Mouse (Mus musculus) neural tube, embryonic 14.5 days (tissue): Measurements from ENCODE around the gene Dusp1. TPM values are rescaled to one million over a fixed set of nuclear protein-coding genes. Genes with fewer than 3 reads are reported as not detected.
A peak's percentile ranks its signal among the peaks of the same experiment; 100 is the strongest.

Experiments
- ATAC-seq: fragments of 200-750 bp; cut with Nextera tagmentation; 2 replicates; pipeline ENCODE4 v1.8.0; 2017; ENCODE audit warnings: low read depth, mild to moderate bottlenecking, moderate TSS enrichment, moderate library complexity
- H3K27ac ChIP-seq: fragments of 300-500 bp; sonication (generic); 2 replicates; pipeline ENCODE4 v1.5.1; 2014; ENCODE audit warnings: low read depth, mild to moderate bottlenecking, control low read depth, low read length, moderate library complexity, mixed read lengths
- H3K27me3 ChIP-seq: fragments of 300-500 bp; sonication (generic); 2 replicates; pipeline ENCODE4 v1.6.1; 2014; ENCODE audit warnings: low read length; ENCODE audit not compliant: control insufficient read depth, insufficient read depth
- H3K36me3 ChIP-seq: fragments of 300-500 bp; sonication (generic); 2 replicates; pipeline ENCODE4 v1.6.1; 2014; ENCODE audit warnings: low read length, mixed read lengths; ENCODE audit not compliant: control insufficient read depth, insufficient read depth
- H3K4me1 ChIP-seq: fragments of 300-500 bp; sonication (generic); 2 replicates; pipeline ENCODE4 v1.6.1; 2014; ENCODE audit warnings: low read length; ENCODE audit not compliant: control insufficient read depth, insufficient read depth
- H3K4me2 ChIP-seq: fragments of 300-500 bp; sonication (generic); 2 replicates; pipeline ENCODE4 v1.6.1; 2014; ENCODE audit warnings: mild to moderate bottlenecking, low read depth, low read length, control low read depth
- H3K4me3 ChIP-seq: fragments of 300-500 bp; sonication (generic); 2 replicates; pipeline ENCODE4 v1.5.1; 2014; ENCODE audit warnings: low read depth, low read length, control low read depth, mixed read lengths
- H3K9ac ChIP-seq: fragments of 300-500 bp; sonication (generic); replicated peaks from 2 replicates; pipeline ENCODE4 v1.6.1; 2014; ENCODE audit warnings: low read depth, mild to moderate bottlenecking, control low read depth, low read length, mixed read lengths
- H3K9me3 ChIP-seq: fragments of 300-500 bp; sonication (generic); 2 replicates; pipeline ENCODE4 v1.6.1; 2016; ENCODE audit warnings: low read length; ENCODE audit not compliant: control insufficient read depth
- WGBS: fragments of 180-500 bp; shearing (Covaris S2); extraction: QIAGEN DNeasy Blood & Tissue Kit; methylation state at CpG from one replicate; pipeline ENCODE4 v1.1.7; 2014; 5-methylcytosine and 5-hydroxymethylcytosine counted together
- polyA plus RNA-seq: library from polyadenylated mRNA; unstranded; fragments of >200 nt; fragmentation: Nextera tagmentation; extraction: Ambion mirVana; gene quantifications from 2 replicates; pipeline ENCODE4 v1.2.1, GENCODE M21; 2014

Gene Dusp1
- polyA plus RNA-seq, 1 experiment from 2014 or later: 27.2 TPM

DNA sequence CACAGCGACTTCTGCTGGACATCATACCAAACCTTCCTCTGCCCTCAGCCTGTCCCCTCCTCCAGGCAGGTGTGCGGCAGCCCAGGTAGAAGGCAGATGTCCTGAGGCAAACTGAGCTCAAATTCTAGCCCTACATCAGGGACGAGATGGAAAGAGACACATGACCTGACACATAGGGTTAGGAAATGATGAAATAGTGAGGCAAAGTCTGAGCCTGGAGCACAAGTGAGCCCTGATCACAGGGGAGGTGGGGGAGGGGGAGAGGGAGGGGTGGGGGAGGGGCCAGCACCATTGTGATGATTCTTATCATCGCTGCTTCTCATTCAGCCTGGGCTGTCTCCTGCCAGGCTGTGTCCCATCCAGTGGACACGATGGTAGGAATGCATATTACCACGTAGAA, 40.0 kb upstream of the Dusp1 start:
- Histone ChIP-seq H3K27me3 (no peaks in the 10 kb centered on the region), H3K9ac (no peak overlapping the region), H3K27ac (peak overlapping the region; percentile 67), H3K4me1 (peaks cover 21% of the 10 kb centered on the region), H3K9me3 (no peaks in the 10 kb centered on the region), H3K4me2 (no peak overlapping the region), H3K4me3 (no peak overlapping the region), H3K36me3 (no peaks in the 10 kb centered on the region)
- no peak for ATAC-seq
- 51% methylated on average over 6 of the region's 6 CpGs for WGBS

DNA sequence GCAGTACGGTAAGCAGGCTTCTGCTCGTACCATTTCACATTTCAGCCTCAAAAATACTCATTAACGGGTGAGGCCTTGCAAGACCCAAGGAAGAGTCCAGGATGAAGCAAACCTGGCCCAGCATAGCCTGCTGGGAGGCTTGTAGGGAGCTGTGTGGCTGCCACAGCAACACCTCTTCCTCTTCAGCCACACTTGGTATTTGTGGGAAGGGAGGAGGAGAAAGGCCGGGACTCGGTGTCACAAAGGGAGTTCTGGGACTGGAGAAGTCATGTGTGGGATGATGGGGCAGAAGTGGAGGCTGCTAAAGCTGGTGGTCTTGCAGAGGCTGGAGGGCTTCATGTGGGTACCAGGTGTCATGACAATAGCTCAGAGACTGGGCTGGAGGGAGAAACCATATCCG, 39.6 kb upstream of the Dusp1 start:
- H3K4me1 ChIP-seq: peaks cover 24% of the 10 kb centered on the region
- H3K27ac ChIP-seq: no peak overlapping the region
- no peak overlapping the region for H3K4me3 ChIP-seq
- H3K9me3 ChIP-seq: no peaks in the 10 kb centered on the region
- H3K36me3 ChIP-seq: no peaks in the 10 kb centered on the region
- ATAC-seq: no peak
- 0 out of 2 replicates have a peak overlapping the region, but pooled peaks have one; percentile 6 for H3K4me2 ChIP-seq
- no peak overlapping the region for H3K9ac ChIP-seq
- 64% methylated on average over 6 of the region's 6 CpGs for WGBS
- H3K27me3 ChIP-seq: no peaks in the 10 kb centered on the region

DNA sequence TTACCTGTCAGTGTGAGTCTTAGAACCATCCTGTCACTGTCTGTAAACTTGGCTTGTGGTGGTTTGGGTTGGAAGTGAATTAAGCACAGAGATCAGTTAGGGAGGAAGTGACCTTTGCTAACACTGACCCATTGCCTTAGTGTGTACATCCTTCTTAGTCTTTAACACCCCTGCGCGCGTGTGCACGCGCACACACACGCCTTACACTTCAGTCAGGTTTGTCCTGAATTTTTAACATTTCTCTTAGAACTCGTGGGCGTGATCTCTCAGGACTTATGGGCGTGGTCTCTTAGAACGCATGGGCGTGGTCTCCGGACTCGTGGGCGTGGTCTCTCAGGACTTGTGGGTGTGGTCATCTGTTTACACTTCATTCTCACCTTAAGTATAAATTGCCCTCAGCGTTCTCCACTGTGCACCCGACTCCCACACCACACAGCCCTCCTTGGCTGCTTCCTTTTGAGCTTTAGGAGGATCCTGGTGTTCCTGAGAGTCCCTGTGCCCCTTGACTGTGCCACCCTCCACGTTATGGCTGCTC, 39.1 kb upstream of the Dusp1 start:
- Histone ChIP-seq H3K4me3 (no peak overlapping the region), H3K9me3 (no peaks in the 10 kb centered on the region), H3K27me3 (no peaks in the 10 kb centered on the region), H3K4me1 (peaks cover 29% of the 10 kb centered on the region), H3K4me2 (no peak overlapping the region), H3K9ac (no peak overlapping the region), H3K36me3 (no peaks in the 10 kb centered on the region), H3K27ac (no peak overlapping the region)
- ATAC-seq: no peak
- WGBS: 70% methylated on average over 17 of the region's 17 CpGs

DNA sequence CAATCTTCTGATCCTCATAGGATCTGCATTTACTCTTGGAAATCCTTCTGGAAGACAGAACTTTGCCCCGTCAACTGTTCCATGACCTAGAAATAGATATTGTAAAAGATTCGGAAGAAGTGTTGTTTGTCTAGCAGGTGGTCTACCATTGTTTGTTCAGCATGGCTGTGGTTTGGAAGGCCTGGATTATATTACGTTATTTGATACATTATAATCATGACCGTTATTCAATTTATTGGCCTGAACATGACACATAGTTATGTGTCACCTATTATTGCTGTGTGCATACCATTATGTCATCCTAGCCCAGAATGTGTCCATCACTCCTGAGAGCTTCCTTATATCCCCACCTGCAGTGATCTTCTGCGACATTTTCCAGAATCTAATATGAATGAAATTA, 36.9 kb upstream of the Dusp1 start:
- Histone ChIP-seq H3K4me1 (peaks cover 32% of the 10 kb centered on the region), H3K36me3 (no peaks in the 10 kb centered on the region), H3K27me3 (no peaks in the 10 kb centered on the region), H3K27ac (no peak overlapping the region), H3K9ac (no peak overlapping the region), H3K4me3 (no peak overlapping the region), H3K9me3 (no peaks in the 10 kb centered on the region), H3K4me2 (no peak overlapping the region)
- ATAC-seq: no peak
- 90% methylated on average over 5 of the region's 5 CpGs for WGBS

DNA sequence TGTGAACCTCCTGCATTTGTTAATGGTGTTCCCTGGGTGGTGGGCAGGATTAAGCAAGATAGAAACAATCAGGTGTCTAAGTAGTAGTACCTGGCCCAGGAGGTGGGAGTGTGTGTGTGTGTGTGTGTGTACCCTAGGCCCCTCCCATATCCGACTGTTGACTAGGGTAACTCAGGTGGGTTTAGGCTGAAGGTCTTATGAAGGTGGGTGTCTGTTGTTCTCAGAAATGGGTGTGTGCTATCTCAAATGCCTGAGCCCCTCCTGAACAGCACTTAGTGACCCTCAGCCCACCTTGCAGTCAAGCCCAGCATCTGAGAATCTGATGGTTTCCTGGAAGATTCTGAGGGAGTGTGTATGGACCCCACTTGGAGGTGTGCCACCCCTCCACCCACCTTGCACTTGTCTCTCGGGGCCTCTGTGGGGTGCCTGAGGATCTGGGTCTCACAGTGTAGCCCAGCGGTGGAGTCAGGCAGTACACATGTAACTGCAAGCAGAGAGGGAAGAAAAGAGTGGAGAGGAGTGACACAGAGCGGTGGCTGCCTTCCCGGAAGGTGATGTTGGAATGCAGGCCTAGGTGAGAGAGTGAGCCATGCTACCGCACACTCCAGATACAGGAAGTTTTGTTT, 35.0 kb upstream of the Dusp1 start:
- no peak for ATAC-seq
- Histone ChIP-seq H3K9ac (no peak overlapping the region), H3K9me3 (no peaks in the 10 kb centered on the region), H3K4me3 (no peak overlapping the region), H3K27me3 (no peaks in the 10 kb centered on the region), H3K4me1 (peaks cover 18% of the 10 kb centered on the region), H3K4me2 (no peak overlapping the region), H3K36me3 (no peaks in the 10 kb centered on the region), H3K27ac (peak overlapping the region; percentile 48; the same call in 1 of the 2 replicates)
- WGBS: 88% methylated on average over 6 of the region's 6 CpGs

DNA sequence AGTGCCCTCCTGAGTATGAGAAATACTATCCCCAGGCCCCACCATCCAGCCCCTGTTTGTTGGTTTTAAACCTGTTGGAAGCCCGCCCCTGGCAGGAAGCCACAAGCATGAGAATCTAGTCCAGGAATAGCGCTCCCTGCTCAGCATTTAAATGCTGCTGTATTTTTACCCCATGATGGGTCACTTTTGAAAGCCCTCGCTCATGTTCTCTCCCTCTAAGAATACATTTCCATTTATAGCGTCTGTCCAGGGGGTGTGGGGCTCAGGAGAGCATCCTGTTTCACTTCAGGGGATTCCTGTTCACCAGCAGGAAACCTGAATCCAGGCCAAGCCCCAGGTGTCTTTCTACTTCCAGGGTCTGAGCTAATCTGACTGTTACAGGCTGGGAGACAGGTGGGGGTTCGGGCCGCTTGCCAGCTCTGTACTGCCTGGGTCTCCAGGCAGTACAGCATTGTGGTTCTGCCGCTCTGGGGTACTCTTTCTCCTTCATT, 34.3 kb upstream of the Dusp1 start:
- H3K27me3 ChIP-seq: no peaks in the 10 kb centered on the region
- no peak overlapping the region for H3K9ac ChIP-seq
- 54% methylated on average over 7 of the region's 7 CpGs for WGBS
- H3K4me3 ChIP-seq: no peak overlapping the region
- no peak; the same call in 1 of the 2 replicates for ATAC-seq
- no peaks in the 10 kb centered on the region for H3K9me3 ChIP-seq
- no peaks in the 10 kb centered on the region for H3K36me3 ChIP-seq
- no peak overlapping the region for H3K4me2 ChIP-seq
- peaks cover 11% of the 10 kb centered on the region for H3K4me1 ChIP-seq
- peak overlapping the region; percentile 48 for H3K27ac ChIP-seq

DNA sequence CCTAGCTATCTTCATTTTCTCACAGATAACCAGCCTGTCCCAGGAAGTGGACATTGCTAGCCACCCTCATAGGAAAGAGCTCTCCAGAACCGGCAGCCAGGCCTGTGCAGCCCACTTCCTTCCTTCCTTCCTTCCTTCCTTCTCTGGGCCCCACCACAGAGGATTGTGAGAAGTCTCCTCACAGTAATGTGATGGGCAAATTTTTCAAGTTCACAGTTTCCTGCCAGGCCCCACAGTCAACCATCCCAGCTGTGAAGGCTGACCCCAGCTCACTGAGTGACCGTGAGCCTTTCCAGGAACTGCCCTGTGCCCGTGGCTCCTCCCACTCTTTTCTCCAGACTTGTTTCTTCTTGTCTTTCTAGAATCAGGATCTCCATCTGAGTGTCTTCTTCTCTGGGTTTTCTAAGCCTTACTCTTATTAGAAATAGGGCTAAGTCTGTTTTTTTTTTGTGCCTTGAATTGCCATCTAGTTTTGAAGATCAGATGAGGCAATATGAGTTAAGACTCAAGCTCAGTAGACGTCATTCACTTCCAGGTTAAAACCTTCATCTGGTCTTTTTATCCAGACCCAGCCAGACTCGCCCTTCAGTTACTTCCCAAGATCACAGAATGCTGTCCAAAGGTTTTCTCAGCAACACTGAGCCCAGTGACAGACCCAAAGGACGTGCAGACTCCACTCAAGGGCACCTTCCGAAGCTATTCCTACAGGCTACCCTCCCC, 33.7 kb upstream of the Dusp1 start:
- Histone ChIP-seq H3K4me3 (no peak overlapping the region), H3K4me1 (peaks cover 11% of the 10 kb centered on the region), H3K36me3 (no peaks in the 10 kb centered on the region), H3K9ac (no peak overlapping the region), H3K9me3 (no peaks in the 10 kb centered on the region), H3K4me2 (no peak overlapping the region), H3K27ac (peak overlapping the region; percentile 48; the same call in 1 of the 2 replicates), H3K27me3 (no peaks in the 10 kb centered on the region)
- 63% methylated on average over 7 of the region's 7 CpGs for WGBS
- ATAC-seq: no peak

DNA sequence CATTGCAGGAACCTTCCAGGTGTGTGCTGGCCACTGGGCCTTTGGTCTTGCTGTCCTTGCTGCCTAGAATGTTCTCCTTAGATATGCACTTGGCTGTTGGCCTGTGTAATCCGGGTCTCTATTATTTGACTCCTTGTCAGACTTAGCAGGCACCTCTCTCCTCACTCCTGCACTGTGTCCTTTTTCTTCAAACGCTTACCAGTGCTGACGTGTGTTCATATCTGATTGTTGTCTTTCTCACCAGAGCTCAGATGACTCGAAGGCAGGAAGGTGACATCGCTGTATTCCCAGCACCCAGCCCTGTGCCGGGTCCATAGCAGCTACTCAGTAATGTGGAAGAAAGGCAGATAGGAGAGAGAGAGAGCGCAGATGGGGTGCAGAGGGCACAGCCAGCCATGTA, 33.0 kb upstream of the Dusp1 start:
- Histone ChIP-seq H3K27me3 (no peaks in the 10 kb centered on the region), H3K9me3 (no peaks in the 10 kb centered on the region), H3K4me3 (no peak overlapping the region), H3K27ac (no peak overlapping the region), H3K4me2 (no peak overlapping the region), H3K4me1 (peaks cover 11% of the 10 kb centered on the region), H3K36me3 (no peaks in the 10 kb centered on the region), H3K9ac (no peak overlapping the region)
- ATAC-seq: no peak
- WGBS: 91% methylated on average over 7 of the region's 7 CpGs

GRCm38 (mm10) chr17:26594171-26594570, 32.2 kb upstream of the Dusp1 start:
- Histone ChIP-seq H3K27me3 (no peaks in the 10 kb centered on the region), H3K9ac (no peak overlapping the region), H3K4me3 (no peak overlapping the region), H3K4me1 (peaks cover 11% of the 10 kb centered on the region), H3K36me3 (no peaks in the 10 kb centered on the region), H3K4me2 (no peak overlapping the region), H3K9me3 (no peaks in the 10 kb centered on the region), H3K27ac (no peak overlapping the region)
- no peak for ATAC-seq
- WGBS: 83% methylated on average over 7 of the region's 7 CpGs
